Mouse (Mus musculus) liver, embryonic 15.5 days (tissue): ENCODE results near the gene Apobec3. TPM values are rescaled to one million over a fixed set of nuclear protein-coding genes. Genes with fewer than 3 reads are reported as not detected.
A peak's percentile ranks its signal among the peaks of the same experiment; 100 is the strongest.
"Not testable (repeated sequence)": the region's sequence is repeated elsewhere in the genome, so short reads cannot be mapped to it uniquely, and the experiment has no call there.

Experiments used
- ATAC-seq: fragments of 200-750 bp; cut with Nextera tagmentation; 2 replicates; pipeline ENCODE4 v1.8.0; 2017; ENCODE audit warnings: moderate number of reproducible peaks, mild to moderate bottlenecking, moderate library complexity; ENCODE audit not compliant: insufficient read depth
- H3K27ac ChIP-seq: fragments of 300-500 bp; sonication (generic); replicated peaks from 2 replicates; pipeline ENCODE4 v1.5.1; 2015; ENCODE audit warnings: mild to moderate bottlenecking, inconsistent platforms
- H3K27me3 ChIP-seq: fragments of 300-500 bp; sonication (generic); 2 replicates; pipeline ENCODE4 v1.6.1; 2015; ENCODE audit warnings: mild to moderate bottlenecking, inconsistent platforms
- H3K36me3 ChIP-seq: fragments of 300-500 bp; sonication (generic); replicated peaks from 2 replicates; pipeline ENCODE4 v1.6.1; 2015; ENCODE audit warnings: moderate library complexity, mild to moderate bottlenecking, inconsistent platforms
- H3K4me1 ChIP-seq: fragments of 300-500 bp; sonication (generic); replicated peaks from 2 replicates; pipeline ENCODE4 v1.6.1; 2015; ENCODE audit warnings: inconsistent platforms
- H3K4me2 ChIP-seq: fragments of 300-500 bp; sonication (generic); 2 replicates; pipeline ENCODE4 v1.6.1; 2015; ENCODE audit warnings: moderate library complexity, mild to moderate bottlenecking, inconsistent platforms
- H3K4me3 ChIP-seq: fragments of 300-500 bp; sonication (generic); replicated peaks from 2 replicates; pipeline ENCODE4 v1.5.1; 2015; ENCODE audit warnings: mild to moderate bottlenecking, inconsistent platforms
- H3K9ac ChIP-seq: fragments of 300-500 bp; sonication (generic); 2 replicates; pipeline ENCODE4 v1.6.1; 2015; ENCODE audit warnings: moderate library complexity, mild to moderate bottlenecking, inconsistent platforms
- H3K9me3 ChIP-seq: fragments of 300-500 bp; sonication (generic); replicated peaks from 2 replicates; pipeline ENCODE4 v1.6.1; 2016; ENCODE audit warnings: inconsistent platforms
- WGBS: fragments of 180-500 bp; shearing (Covaris S2); methylation state at CpG from one replicate; pipeline ENCODE4 v1.1.7; 2015; ENCODE audit warnings: mixed read lengths; ENCODE audit not compliant: insufficient replicate concordance; 5-methylcytosine and 5-hydroxymethylcytosine counted together
- polyA plus RNA-seq: library from polyadenylated mRNA; unstranded; fragments of >200 nt; fragmentation: Nextera tagmentation; extraction: Ambion mirVana; gene quantifications from 2 replicates; pipeline ENCODE4 v1.2.1, GENCODE M21; 2015

Gene Apobec3
- polyA plus RNA-seq, 1 experiment from 2014 or later = 34.5 TPM

DNA sequence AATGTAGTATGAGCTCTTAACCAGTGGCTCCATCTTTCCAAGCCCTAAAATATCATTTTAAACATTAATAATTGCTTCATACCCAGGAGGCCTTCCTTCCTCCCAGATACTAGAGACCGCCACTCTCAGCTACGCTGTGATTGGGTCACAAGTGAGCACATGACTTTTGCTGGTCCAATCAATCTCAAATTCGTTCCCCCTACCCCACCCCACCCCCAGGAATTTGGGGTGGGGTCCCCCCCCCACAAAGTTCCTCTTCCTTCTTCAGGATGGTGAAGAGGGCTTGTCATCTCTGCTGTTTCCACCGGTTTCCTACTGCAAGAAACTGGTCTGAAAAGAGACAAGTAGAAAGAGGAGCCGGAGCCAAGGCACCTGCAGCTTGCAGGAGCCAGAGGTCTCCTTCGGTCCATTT, 12.7 kb upstream of the Apobec3 start:
- no peaks in the 10 kb centered on the region for H3K9me3 ChIP-seq
- no peak overlapping the region for H3K4me3 ChIP-seq
- H3K27ac ChIP-seq = no peak overlapping the region
- no peak for ATAC-seq
- peaks cover 15% of the 10 kb centered on the region for H3K27me3 ChIP-seq
- WGBS = 56% methylated on average over 6 of the region's 6 CpGs
- peaks cover 10% of the 10 kb centered on the region for H3K4me1 ChIP-seq
- no peaks in the 10 kb centered on the region for H3K36me3 ChIP-seq
- H3K9ac ChIP-seq = no peak overlapping the region
- H3K4me2 ChIP-seq = no peak overlapping the region

DNA sequence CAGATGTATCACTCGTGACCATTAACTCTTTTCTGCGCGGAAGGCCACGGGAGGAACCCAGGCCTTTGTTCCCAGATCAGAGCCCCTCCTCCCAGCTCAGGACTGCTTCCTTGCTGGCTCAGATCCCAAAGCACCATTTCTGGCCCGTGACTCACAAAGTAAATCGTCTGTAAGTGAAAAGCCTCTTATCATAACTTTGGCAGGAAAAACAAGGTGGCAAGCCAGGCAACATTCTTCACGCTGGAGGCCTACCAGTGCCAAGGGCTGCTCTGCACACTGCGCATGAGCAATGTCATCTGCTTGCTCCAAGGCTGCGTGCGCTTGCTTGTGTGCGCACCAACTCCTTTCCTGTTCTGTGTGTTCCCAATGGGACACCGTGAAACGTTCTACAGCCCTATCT, 12.1 kb upstream of the Apobec3 start:
- Histone ChIP-seq H3K4me3 (no peak overlapping the region), H3K27me3 (peaks cover 15% of the 10 kb centered on the region), H3K9ac (no peak overlapping the region), H3K27ac (no peak overlapping the region), H3K36me3 (no peaks in the 10 kb centered on the region), H3K4me1 (peaks cover 10% of the 10 kb centered on the region), H3K4me2 (no peak overlapping the region), H3K9me3 (no peaks in the 10 kb centered on the region)
- ATAC-seq = no peak
- WGBS = 51% methylated on average over 13 of the region's 13 CpGs

DNA sequence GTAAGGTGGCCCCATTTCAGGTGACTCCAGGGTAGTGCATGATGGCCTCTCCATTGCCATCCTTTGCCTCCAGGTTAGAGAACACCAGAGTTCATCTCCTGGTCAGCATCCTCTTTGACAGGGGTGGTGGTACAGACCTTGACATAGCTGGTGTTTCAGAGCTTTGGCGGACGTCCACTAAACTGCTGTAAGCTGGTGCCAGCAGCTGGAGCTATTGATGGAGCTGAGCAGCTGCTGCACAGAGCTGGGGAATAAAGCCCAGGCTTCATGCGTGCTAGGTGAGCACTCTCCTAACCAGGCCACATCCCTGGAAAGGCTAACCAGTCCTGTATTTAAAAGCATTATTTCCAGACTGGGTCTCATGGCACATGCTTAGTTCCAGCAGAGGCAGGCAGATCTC, 11.0 kb upstream of the Apobec3 start:
- Histone ChIP-seq H3K27me3 (peaks cover 15% of the 10 kb centered on the region), H3K9me3 (no peaks in the 10 kb centered on the region), H3K4me2 (no peak overlapping the region), H3K36me3 (no peaks in the 10 kb centered on the region), H3K4me1 (peaks cover 10% of the 10 kb centered on the region), H3K4me3 (no peak overlapping the region), H3K9ac (no peak overlapping the region), H3K27ac (no peak overlapping the region)
- WGBS = 66% methylated on average over 3 of the region's 3 CpGs
- ATAC-seq = no peak

DNA sequence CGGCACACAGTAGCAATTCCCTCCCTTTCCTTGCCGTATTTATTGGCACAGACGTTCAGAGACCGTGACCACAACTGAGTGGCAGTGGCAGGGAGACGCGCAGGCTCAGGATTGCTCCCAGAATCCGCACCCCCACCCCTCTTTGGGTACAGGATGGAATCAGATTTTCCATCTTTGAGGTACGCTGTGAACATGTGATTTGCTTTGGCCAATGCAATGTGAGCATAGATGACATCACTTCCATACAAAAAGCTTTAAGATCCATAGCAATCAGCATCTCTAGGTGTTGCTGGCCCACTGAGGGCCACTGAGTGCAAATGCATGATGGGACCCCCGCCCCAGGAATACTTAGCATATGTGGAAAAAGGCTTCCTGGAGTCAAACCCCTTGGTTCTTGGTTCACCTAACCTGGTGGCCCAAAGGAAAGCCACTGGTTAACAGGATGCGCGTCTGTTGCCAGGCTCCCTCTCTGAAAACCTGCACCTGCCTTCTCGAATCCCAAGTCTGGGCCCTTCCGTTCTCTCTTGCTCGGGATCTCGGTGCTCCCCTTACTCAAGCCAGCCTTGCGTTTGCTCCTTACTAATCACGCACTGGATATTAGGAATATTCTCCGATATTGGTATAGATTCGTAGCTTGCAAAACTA, 8.7 kb upstream of the Apobec3 start:
- Histone ChIP-seq H3K9ac (no peak overlapping the region), H3K4me1 (peaks cover 10% of the 10 kb centered on the region), H3K27me3 (peaks cover 15% of the 10 kb centered on the region), H3K4me3 (peak overlapping the region; percentile 60), H3K36me3 (no peaks in the 10 kb centered on the region), H3K27ac (no peak overlapping the region), H3K9me3 (no peaks in the 10 kb centered on the region), H3K4me2 (peak overlapping the region; percentile 81)
- 26% methylated on average over 19 of the region's 19 CpGs for WGBS
- no peak for ATAC-seq

DNA sequence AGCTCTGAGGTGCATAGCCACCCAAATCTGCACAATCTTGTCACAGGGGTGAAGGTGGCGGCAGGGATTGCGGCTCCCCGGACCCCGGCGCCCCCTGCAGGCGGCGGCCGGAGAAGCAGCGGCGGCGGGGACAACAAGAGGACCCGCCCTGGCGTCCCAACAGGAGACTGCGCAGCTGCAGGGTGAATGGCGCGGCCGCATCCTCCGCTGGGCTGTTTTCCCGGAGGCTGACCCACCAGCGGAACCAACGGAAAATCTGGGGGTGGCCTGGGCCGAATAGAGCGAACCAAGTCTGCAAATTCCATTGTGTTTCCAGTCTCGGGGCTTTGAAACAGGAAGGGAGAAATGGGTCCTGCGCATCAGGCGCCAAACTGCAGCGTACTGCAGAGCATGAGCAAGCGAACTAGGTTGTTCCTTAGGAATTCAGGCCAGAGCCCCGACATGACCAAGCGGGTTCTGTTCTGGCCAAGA, 8.1 kb upstream of the Apobec3 start:
- Histone ChIP-seq H3K4me3 (peak overlapping the region; percentile 60), H3K4me2 (peak overlapping the region; percentile 81), H3K36me3 (no peaks in the 10 kb centered on the region), H3K27ac (peak overlapping the region; percentile 58), H3K27me3 (peaks cover 15% of the 10 kb centered on the region), H3K4me1 (peaks cover 10% of the 10 kb centered on the region), H3K9ac (peak overlapping the region; percentile 48), H3K9me3 (no peaks in the 10 kb centered on the region)
- peak; percentile 78; the same call in 1 of the 2 replicates for ATAC-seq
- WGBS = under 1% methylated on average over 30 of the region's 30 CpGs

DNA sequence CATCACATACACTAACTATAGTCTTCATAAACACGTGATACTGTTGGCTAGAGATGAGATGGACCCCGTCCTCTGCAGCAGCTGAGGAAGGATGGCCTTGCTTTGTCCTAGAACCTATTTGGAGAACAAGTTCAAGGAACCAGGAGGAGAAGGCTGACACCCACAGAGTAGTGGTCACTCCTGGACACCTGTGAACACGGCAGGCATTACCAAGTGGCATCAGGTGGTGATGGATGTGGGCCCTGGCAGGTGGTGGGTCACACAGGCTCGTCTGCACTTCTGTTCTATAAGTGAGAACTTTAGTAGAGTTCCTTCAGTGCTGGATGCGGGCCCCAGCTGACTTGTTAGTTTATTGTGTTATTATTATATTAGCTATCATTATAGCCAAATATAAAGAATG, 6.6 kb upstream of the Apobec3 start:
- Histone ChIP-seq H3K4me2 (no peak overlapping the region), H3K27me3 (peaks cover 12% of the 10 kb centered on the region), H3K9ac (no peak overlapping the region), H3K9me3 (no peaks in the 10 kb centered on the region), H3K4me1 (peaks cover 10% of the 10 kb centered on the region), H3K4me3 (no peak overlapping the region), H3K36me3 (no peaks in the 10 kb centered on the region), H3K27ac (no peak overlapping the region)
- no peak for ATAC-seq
- WGBS = 67% methylated on average over 5 of the region's 5 CpGs

DNA sequence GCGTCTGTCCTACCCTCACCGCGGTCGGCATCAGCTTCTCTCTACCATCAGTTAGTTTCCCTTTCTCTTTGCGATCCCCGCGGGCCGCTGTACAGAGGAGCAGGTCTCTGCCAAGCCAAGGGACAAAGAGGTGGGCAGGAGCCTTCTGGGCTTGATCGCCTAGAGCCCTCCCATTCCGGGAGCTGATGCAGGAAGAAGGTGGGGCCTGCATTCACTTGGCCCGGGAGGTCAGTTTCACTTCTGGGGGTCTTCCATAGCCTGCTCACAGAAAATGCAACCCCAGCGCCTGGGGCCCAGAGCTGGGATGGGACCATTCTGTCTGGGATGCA, 718 bp downstream of the Apobec3 start:
- Histone ChIP-seq H3K9me3 (no peaks in the 10 kb centered on the region), H3K9ac (peak overlapping the region; percentile 77), H3K36me3 (peaks cover 8% of the 10 kb centered on the region), H3K27ac (peak overlapping the region; percentile 86), H3K4me1 (peaks cover 61% of the 10 kb centered on the region), H3K4me2 (peak overlapping the region; percentile 89), H3K27me3 (no peaks in the 10 kb centered on the region), H3K4me3 (peak overlapping the region; percentile 72)
- 1% methylated on average over 12 of the region's 12 CpGs for WGBS
- ATAC-seq = peak; percentile 72

DNA sequence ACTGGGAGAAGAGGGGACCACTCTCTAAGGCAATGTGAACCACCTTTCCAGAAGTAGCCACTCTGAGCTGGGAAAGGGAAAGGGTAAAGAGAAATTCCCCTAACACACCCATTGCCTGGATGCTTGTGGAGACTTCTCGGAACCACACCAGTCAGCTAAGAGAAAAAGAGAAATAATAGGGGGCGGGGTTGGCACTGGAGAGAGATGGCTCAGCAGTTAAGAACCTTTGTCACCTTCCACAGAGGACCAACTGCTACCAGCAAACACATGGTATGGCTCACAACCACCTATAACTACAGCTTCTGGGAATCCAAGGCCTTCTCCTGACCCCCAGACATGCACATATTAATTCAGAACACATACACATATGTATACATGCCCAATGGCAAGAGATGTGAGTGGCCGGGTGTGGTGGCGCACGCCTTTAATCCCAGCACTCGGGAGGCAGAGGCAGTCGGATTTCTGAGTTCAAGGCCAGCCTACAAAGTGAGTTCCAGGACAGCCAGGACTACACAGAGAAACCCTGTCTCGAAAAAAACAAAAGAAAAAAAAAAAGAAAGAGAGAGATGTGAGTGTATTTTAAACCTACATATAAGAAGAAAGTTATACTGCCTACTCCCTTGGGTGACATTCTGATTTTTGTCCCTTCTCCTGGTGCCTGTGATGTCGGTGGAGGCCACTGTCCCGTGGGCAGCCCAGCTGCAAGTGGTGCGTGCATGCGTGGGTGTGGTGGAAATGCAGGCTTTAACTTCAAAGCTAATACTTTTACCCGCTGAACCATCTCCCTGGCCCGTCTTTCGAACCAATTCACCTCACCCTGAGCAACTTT, 1.8 kb downstream of the Apobec3 start:
- peak overlapping the region; percentile 77 for H3K9ac ChIP-seq
- H3K4me3 ChIP-seq = peak overlapping the region; percentile 72
- ATAC-seq = no peak
- no peaks in the 10 kb centered on the region for H3K27me3 ChIP-seq
- H3K27ac ChIP-seq = peak overlapping the region; percentile 86
- WGBS = 17% methylated on average over 15 of the region's 15 CpGs
- H3K9me3 ChIP-seq = no peaks in the 10 kb centered on the region
- H3K36me3 ChIP-seq = peaks cover 19% of the 10 kb centered on the region
- H3K4me1 ChIP-seq = peaks cover 61% of the 10 kb centered on the region
- H3K4me2 ChIP-seq = peak overlapping the region; percentile 89

DNA sequence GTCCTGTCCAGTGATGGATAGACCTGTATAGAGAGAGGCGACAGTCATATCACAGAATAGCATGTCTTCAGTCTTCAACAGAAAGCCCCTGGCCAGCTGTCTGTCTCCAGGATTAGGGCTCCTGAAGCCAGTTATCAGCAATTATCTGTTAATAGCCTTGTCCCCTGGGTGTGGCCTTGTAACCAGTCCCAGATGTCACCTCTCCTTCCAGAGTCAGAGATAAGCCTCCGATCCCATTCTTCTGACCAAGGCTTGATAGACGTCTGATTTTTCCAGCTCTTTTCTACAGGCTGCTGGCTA, 2.3 kb downstream of the Apobec3 start:
- peaks cover 61% of the 10 kb centered on the region for H3K4me1 ChIP-seq

DNA sequence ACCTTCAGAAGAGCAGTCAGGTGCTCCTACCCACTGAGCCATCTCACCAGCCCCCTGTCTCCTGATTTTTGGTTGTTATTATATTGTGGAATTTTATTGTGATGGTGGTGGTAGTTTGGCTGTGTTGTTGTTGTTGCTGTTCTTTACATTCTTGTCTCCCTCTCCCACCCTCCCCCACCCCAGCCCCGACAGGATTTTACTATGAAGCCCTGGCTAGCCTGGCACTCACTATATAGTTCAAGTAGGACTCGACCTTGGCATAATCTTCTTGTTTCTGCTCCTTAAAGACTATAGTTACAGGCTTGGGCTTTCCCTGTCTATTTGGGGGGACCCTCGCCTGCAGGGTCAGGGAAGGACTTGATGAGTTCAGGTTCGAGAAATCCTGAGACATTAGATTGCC, 2.9 kb downstream of the Apobec3 start:
- peaks cover 28% of the 10 kb centered on the region for H3K36me3 ChIP-seq
- ATAC-seq = no peak
- peak overlapping the region; percentile 86 for H3K27ac ChIP-seq
- H3K4me2 ChIP-seq = peak overlapping the region; percentile 89
- H3K9ac ChIP-seq = peak overlapping the region; percentile 13; the same call in 1 of the 2 replicates
- H3K27me3 ChIP-seq = no peaks in the 10 kb centered on the region
- no peaks in the 10 kb centered on the region for H3K9me3 ChIP-seq
- whole genome bisulfite sequencing = 43% methylated on average over 4 of the region's 4 CpGs
- H3K4me3 ChIP-seq = peak overlapping the region; percentile 72
- peaks cover 61% of the 10 kb centered on the region for H3K4me1 ChIP-seq

More for the DNA sequence above, 2.3 kb downstream of the Apobec3 start:
- Histone ChIP-seq H3K36me3 (peaks cover 24% of the 10 kb centered on the region), H3K4me3 (peak overlapping the region; percentile 72), H3K9me3 (no peaks in the 10 kb centered on the region), H3K9ac (peak overlapping the region; percentile 77), H3K27ac (peak overlapping the region; percentile 86), H3K4me2 (peak overlapping the region; percentile 89), H3K27me3 (no peaks in the 10 kb centered on the region)
- ATAC-seq = peak; percentile 67
- 19% methylated on average over 3 of the region's 3 CpGs for WGBS

DNA sequence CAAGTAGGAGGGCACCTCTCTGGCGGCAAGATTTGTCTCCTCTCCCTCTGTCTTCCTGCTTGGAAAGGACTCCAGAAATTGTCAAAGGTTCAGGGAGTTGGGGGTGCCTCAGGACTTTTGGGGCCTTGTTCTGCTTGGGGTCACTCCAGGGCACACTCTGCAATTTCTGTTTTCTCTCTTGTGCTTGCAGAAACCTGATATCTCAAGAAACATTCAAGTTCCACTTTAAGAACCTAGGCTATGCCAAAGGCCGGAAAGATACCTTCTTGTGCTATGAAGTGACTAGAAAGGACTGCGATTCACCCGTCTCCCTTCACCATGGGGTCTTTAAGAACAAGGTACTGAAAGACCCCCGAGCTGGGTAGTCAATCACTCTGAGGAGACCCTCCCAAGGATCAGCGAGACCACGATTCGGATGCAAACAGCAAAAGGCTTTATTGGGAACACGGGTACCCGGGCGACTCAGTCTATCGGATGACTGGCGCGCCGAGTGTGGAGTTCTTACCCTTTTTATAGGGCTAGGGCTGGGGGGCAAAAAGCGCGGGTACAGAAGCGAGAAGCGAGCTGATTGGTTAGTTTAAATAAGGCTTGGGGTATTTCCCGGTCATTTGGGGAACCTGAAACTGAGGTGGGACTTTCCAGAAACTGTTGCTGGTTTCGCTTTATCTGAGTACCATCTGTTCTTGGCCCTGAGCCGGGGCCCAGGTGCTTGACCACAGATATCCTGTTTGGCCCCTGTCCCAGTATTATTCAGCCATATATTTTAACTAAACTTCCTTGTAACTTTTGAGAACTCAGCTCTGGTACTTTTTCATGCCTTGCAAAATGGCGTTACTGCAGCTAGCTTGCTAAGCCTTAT, 4.0 kb downstream of the Apobec3 start:
- Histone ChIP-seq H3K4me1 (peaks cover 59% of the 10 kb centered on the region), H3K4me2 (peak overlapping the region; percentile 89), H3K36me3 (peaks cover 37% of the 10 kb centered on the region), H3K9ac (peak overlapping the region; percentile 5; the same call in 1 of the 2 replicates), H3K27ac (peak overlapping the region; percentile 86), H3K4me3 (peak overlapping the region; percentile 72)
- not testable (repeated sequence) for H3K27me3 ChIP-seq, ATAC-seq, H3K9me3 ChIP-seq
- 34% methylated on average over 12 of the region's 23 CpGs for whole genome bisulfite sequencing
